Mouse (Mus musculus): ENCODE measurements around the gene Stab2.

Gene Stab2

GRCm38 (mm10) chr10:87007385-87008214 is at the start of gene Stab2:
Stab2 (minus strand) TSS chr10:87008025.
- peak; percentile 68 to 69 for DNase-seq

GRCm38 (mm10) chr10:87051714-87052113 is 43.9 kb upstream of the Stab2 start:
- DNase-seq, result no peak

GRCm38 (mm10) chr10:87049179-87049578 is 41.4 kb upstream of the Stab2 start:
- DNase-seq, result no peak

GRCm38 (mm10) chr10:87046931-87047468 is 39.2 kb upstream of the Stab2 start:
- DNase-seq, result no peak

- DNase-seq, result no peak
Observed at GRCm38 (mm10) chr10:87046469-87046868, 38.6 kb upstream of the Stab2 start.

- no peak for DNase-seq
Observed at GRCm38 (mm10) chr10:87045273-87045672, 37.4 kb upstream of the Stab2 start.

GRCm38 (mm10) chr10:87041265-87041664 is 33.4 kb upstream of the Stab2 start:
- DNase-seq, result no peak

GRCm38 (mm10) chr10:87039800-87040199 is 32.0 kb upstream of the Stab2 start:
- no peak for DNase-seq

GRCm38 (mm10) chr10:87039340-87039739 is 31.5 kb upstream of the Stab2 start:
- DNase-seq, result no peak

- DNase-seq, result no peak
Observed at GRCm38 (mm10) chr10:87037062-87037461, 29.2 kb upstream of the Stab2 start.

- DNase-seq, result peak in 1 of 2 experiments; percentile 14
Observed at GRCm38 (mm10) chr10:87036271-87036703, 28.5 kb upstream of the Stab2 start.

- no peak for DNase-seq
Observed at GRCm38 (mm10) chr10:87035866-87036265, 28.0 kb upstream of the Stab2 start.

GRCm38 (mm10) chr10:87032768-87033167 is 24.9 kb upstream of the Stab2 start:
- DNase-seq, result no peak

- peak; percentile 96 to 97 for DNase-seq
Observed at GRCm38 (mm10) chr10:87024884-87025283, 17.1 kb upstream of the Stab2 start.

GRCm38 (mm10) chr10:87020711-87021110 is 12.9 kb upstream of the Stab2 start:
- DNase-seq, result peak; percentile 82 to 87

- DNase-seq, result no peak
Observed at GRCm38 (mm10) chr10:87018876-87019275, 11.1 kb upstream of the Stab2 start.

GRCm38 (mm10) chr10:87016151-87016692 is 8.4 kb upstream of the Stab2 start:
- DNase-seq, result no peak

- DNase-seq, result no peak
Observed at GRCm38 (mm10) chr10:87015403-87015802, 7.6 kb upstream of the Stab2 start.

- no peak for DNase-seq
Observed at GRCm38 (mm10) chr10:87014391-87014965, 6.7 kb upstream of the Stab2 start.

- DNase-seq, result no peak
Observed at GRCm38 (mm10) chr10:87012087-87012486, 4.3 kb upstream of the Stab2 start.

GRCm38 (mm10) chr10:87008215-87008499 is 332 bp upstream of the Stab2 start:
- DNase-seq, result no peak

- no peak for DNase-seq
Observed at GRCm38 (mm10) chr10:86992238-86992976, 15.4 kb downstream of the Stab2 start.

GRCm38 (mm10) chr10:86990666-86991065 is 17.2 kb downstream of the Stab2 start:
- no peak for DNase-seq
